Mouse (Mus musculus) forebrain, embryonic 13.5 days (tissue): ENCODE data around the gene Arhgap5. TPM values are rescaled to one million over a fixed set of nuclear protein-coding genes. Genes with fewer than 3 reads are reported as not detected.
"Not testable (repeated sequence)": the region's sequence is repeated elsewhere in the genome, so short reads cannot be mapped to it uniquely, and the experiment has no call there.

Experiments used
- ATAC-seq: fragments of 200-750 bp; cut with Nextera tagmentation; 2 replicates; pipeline ENCODE4 v1.8.0; 2017
- H3K27ac ChIP-seq: fragments of 300-500 bp; sonication (generic); 2 replicates; pipeline ENCODE4 v1.5.1; 2015; ENCODE audit warnings: inconsistent platforms, mild to moderate bottlenecking, moderate library complexity
- H3K27me3 ChIP-seq: fragments of 300-500 bp; sonication (generic); 2 replicates; pipeline ENCODE4 v1.6.1; 2015; ENCODE audit warnings: mild to moderate bottlenecking, inconsistent platforms
- H3K36me3 ChIP-seq: fragments of 300-500 bp; sonication (generic); 2 replicates; pipeline ENCODE4 v1.6.1; 2015; ENCODE audit warnings: mild to moderate bottlenecking, inconsistent platforms; ENCODE audit not compliant: poor library complexity, severe bottlenecking
- H3K4me1 ChIP-seq: fragments of 300-500 bp; sonication (generic); 2 replicates; pipeline ENCODE4 v1.6.1; 2015; ENCODE audit warnings: inconsistent platforms
- H3K4me2 ChIP-seq: fragments of 300-500 bp; sonication (generic); 2 replicates; pipeline ENCODE4 v1.6.1; 2015; ENCODE audit warnings: inconsistent platforms, mild to moderate bottlenecking, moderate library complexity
- H3K4me3 ChIP-seq: fragments of 300-500 bp; sonication (generic); 2 replicates; pipeline ENCODE4 v1.5.1; 2015; ENCODE audit warnings: mild to moderate bottlenecking, inconsistent platforms
- H3K9ac ChIP-seq: fragments of 300-500 bp; sonication (generic); 2 replicates; pipeline ENCODE4 v1.6.1; 2015; ENCODE audit warnings: mild to moderate bottlenecking, inconsistent platforms
- H3K9me3 ChIP-seq: fragments of 300-500 bp; sonication (generic); replicated peaks from 2 replicates; pipeline ENCODE4 v1.6.1; 2016; ENCODE audit warnings: inconsistent platforms
- WGBS: fragments of 180-500 bp; shearing (Covaris S2); methylation state at CpG from one replicate; pipeline ENCODE4 v1.1.7; 2015; 5-methylcytosine and 5-hydroxymethylcytosine counted together
- polyA plus RNA-seq: library from polyadenylated mRNA; unstranded; fragments of >200 nt; fragmentation: Nextera tagmentation; extraction: Ambion mirVana; gene quantifications from 2 replicates; pipeline ENCODE4 v1.2.1, GENCODE M21; 2015

Arhgap5 gene
- polyA plus RNA-seq, 1 experiment from 2014 or later: 45.9 TPM

- Histone ChIP-seq H3K4me2 (no peak overlapping the region), H3K27ac (no peak overlapping the region), H3K9me3 (no peaks in the 10 kb centered on the region), H3K36me3 (peaks cover 3% of the 10 kb centered on the region), H3K4me1 (no peaks in the 10 kb centered on the region), H3K9ac (no peak overlapping the region), H3K4me3 (no peak overlapping the region), H3K27me3 (no peaks in the 10 kb centered on the region)
- WGBS: 93% methylated on average over 3 of the region's 3 CpGs
- ATAC-seq: no peak
Measured at GRCm38 (mm10) chr12:52555188-52555876, 51.6 kb downstream of the Arhgap5 start.

- H3K4me2 ChIP-seq: no peak overlapping the region
- no peak overlapping the region for H3K4me3 ChIP-seq
- no peak for ATAC-seq
- H3K36me3 ChIP-seq: peaks cover 14% of the 10 kb centered on the region
- 93% methylated on average over 5 of the region's 5 CpGs for WGBS
- H3K27me3 ChIP-seq: no peaks in the 10 kb centered on the region
- H3K9ac ChIP-seq: no peak overlapping the region
- H3K4me1 ChIP-seq: no peaks in the 10 kb centered on the region
- no peak overlapping the region for H3K27ac ChIP-seq
- no peaks in the 10 kb centered on the region for H3K9me3 ChIP-seq
Measured at GRCm38 (mm10) chr12:52565654-52566053, 61.9 kb downstream of the Arhgap5 start.

- H3K27me3 ChIP-seq: no peaks in the 10 kb centered on the region
- H3K4me3 ChIP-seq: no peak overlapping the region
- H3K4me1 ChIP-seq: no peaks in the 10 kb centered on the region
- ATAC-seq: no peak
- H3K36me3 ChIP-seq: peaks cover 13% of the 10 kb centered on the region
- H3K4me2 ChIP-seq: no peak overlapping the region
- no peaks in the 10 kb centered on the region for H3K9me3 ChIP-seq
- 96% methylated on average over 2 of the region's 2 CpGs for whole genome bisulfite sequencing
- H3K27ac ChIP-seq: no peak overlapping the region
- H3K9ac ChIP-seq: no peak overlapping the region
Measured at GRCm38 (mm10) chr12:52573371-52573770, 69.6 kb downstream of the Arhgap5 start.

GRCm38 (mm10) chr12:52586466-52586865 is 82.7 kb downstream of the Arhgap5 start:
- not testable (repeated sequence) for H3K9me3 ChIP-seq, ATAC-seq, H3K4me3 ChIP-seq, H3K27me3 ChIP-seq, H3K27ac ChIP-seq, H3K4me1 ChIP-seq, H3K9ac ChIP-seq, H3K4me2 ChIP-seq, H3K36me3 ChIP-seq
- 82% methylated on average over 2 of the region's 2 CpGs for WGBS

GRCm38 (mm10) chr12:52587473-52588010 is 83.8 kb downstream of the Arhgap5 start:
- no peaks in the 10 kb centered on the region for H3K9me3 ChIP-seq
- H3K4me2 ChIP-seq: no peak overlapping the region
- no peak overlapping the region for H3K27ac ChIP-seq
- no peak for ATAC-seq
- H3K27me3 ChIP-seq: no peaks in the 10 kb centered on the region
- no peaks in the 10 kb centered on the region for H3K36me3 ChIP-seq
- no peak overlapping the region for H3K9ac ChIP-seq
- 85% methylated on average over 2 of the region's 2 CpGs for WGBS
- no peak overlapping the region for H3K4me3 ChIP-seq
- no peaks in the 10 kb centered on the region for H3K4me1 ChIP-seq

- Histone ChIP-seq H3K27ac (no peak overlapping the region), H3K4me1 (no peaks in the 10 kb centered on the region), H3K9me3 (0 out of 2 replicates have a peak, but pooled peaks cover 7% of the 10 kb centered on the region), H3K4me3 (no peak overlapping the region), H3K27me3 (no peaks in the 10 kb centered on the region), H3K36me3 (no peaks in the 10 kb centered on the region), H3K4me2 (no peak overlapping the region), H3K9ac (no peak overlapping the region)
- ATAC-seq: no peak
- 89% methylated on average over 7 of the region's 7 CpGs for WGBS
Measured at GRCm38 (mm10) chr12:52595389-52596185, 91.8 kb downstream of the Arhgap5 start.

GRCm38 (mm10) chr12:52602471-52602870 is 98.7 kb downstream of the Arhgap5 start:
- no peak for ATAC-seq
- peak overlapping the region; percentile 62 for H3K4me2 ChIP-seq
- H3K36me3 ChIP-seq: no peaks in the 10 kb centered on the region
- H3K27me3 ChIP-seq: 0 out of 2 replicates have a peak, but pooled peaks cover 2% of the 10 kb centered on the region
- 0 out of 2 replicates have a peak, but pooled peaks cover 7% of the 10 kb centered on the region for H3K9me3 ChIP-seq
- peaks cover 14% of the 10 kb centered on the region for H3K4me1 ChIP-seq
- 23% methylated on average over 2 of the region's 2 CpGs for WGBS
- peak overlapping the region; percentile 85; the same call in 1 of the 2 replicates for H3K27ac ChIP-seq
- peak overlapping the region; percentile 56 for H3K4me3 ChIP-seq
- H3K9ac ChIP-seq: peak overlapping the region; percentile 78; the same call in 1 of the 2 replicates

GRCm38 (mm10) chr12:52602883-52603694 is 99.3 kb downstream of the Arhgap5 start:
- Histone ChIP-seq H3K4me2 (peak overlapping the region; percentile 62), H3K4me1 (peaks cover 14% of the 10 kb centered on the region), H3K9ac (peak overlapping the region; percentile 78), H3K36me3 (no peaks in the 10 kb centered on the region), H3K4me3 (peak overlapping the region; percentile 56), H3K27me3 (0 out of 2 replicates have a peak, but pooled peaks cover 2% of the 10 kb centered on the region), H3K27ac (peak overlapping the region; percentile 85), H3K9me3 (0 out of 2 replicates have a peak, but pooled peaks cover 7% of the 10 kb centered on the region)
- under 1% methylated on average over 35 of the region's 35 CpGs for WGBS
- peak; percentile 91 for ATAC-seq

- no peaks in the 10 kb centered on the region for H3K9me3 ChIP-seq
- H3K27me3 ChIP-seq: 0 out of 2 replicates have a peak, but pooled peaks cover 2% of the 10 kb centered on the region
- ATAC-seq: peak; percentile 86
- H3K9ac ChIP-seq: peak overlapping the region; percentile 78
- H3K4me3 ChIP-seq: peak overlapping the region; percentile 56
- H3K36me3 ChIP-seq: no peaks in the 10 kb centered on the region
- peak overlapping the region; percentile 85 for H3K27ac ChIP-seq
- H3K4me1 ChIP-seq: peaks cover 14% of the 10 kb centered on the region
- 0% methylated on average over 21 of the region's 21 CpGs for WGBS
- H3K4me2 ChIP-seq: peak overlapping the region; percentile 62
Measured at GRCm38 (mm10) chr12:52603695-52604255, 100.0 kb downstream of the Arhgap5 start.

- H3K4me1 ChIP-seq: peaks cover 14% of the 10 kb centered on the region
- ATAC-seq: peak; percentile 93
- H3K4me2 ChIP-seq: peak overlapping the region; percentile 62
- under 1% methylated on average over 33 of the region's 33 CpGs for WGBS
- H3K27ac ChIP-seq: peak overlapping the region; percentile 85
- H3K27me3 ChIP-seq: 0 out of 2 replicates have a peak, but pooled peaks cover 2% of the 10 kb centered on the region
- no peaks in the 10 kb centered on the region for H3K36me3 ChIP-seq
- H3K4me3 ChIP-seq: peak overlapping the region; percentile 56
- H3K9ac ChIP-seq: peak overlapping the region; percentile 78
- H3K9me3 ChIP-seq: no peaks in the 10 kb centered on the region
Measured at GRCm38 (mm10) chr12:52604256-52604991, 100.7 kb downstream of the Arhgap5 start.
